Mouse (Mus musculus) left cerebral cortex, postnatal 36 days (tissue): ENCODE results near the gene Arhgap10. TPM values are rescaled to one million over a fixed set of nuclear protein-coding genes. Genes with fewer than 3 reads are reported as not detected.

Experiments used
- DNase-seq, 2 experiments: peaks; one replicate each; pipeline ENCODE4 v3.0.0; 2021 to 2022; ENCODE audit warnings: low spot score in 2 of 2, mixed read lengths in 1 of 2
- intact Hi-C: fragments of 180-260 bp; cut with DNase I; formaldehyde crosslinking; loops from one replicate; pipeline ENCODE4 v1.15.1; 2025
- total RNA-seq, 2 experiments: library from RNA; stranded (reverse); gene quantifications; 2 replicates each; pipeline ENCODE4 v1.2.3; 2021

Arhgap10 gene
- total RNA-seq, 2 experiments from 2014 or later, result 34.5 to 36.9 TPM

GRCm38 (mm10) chr8:77422632-77423252 lies 95.0 kb downstream of the Arhgap10 start:
- intact Hi-C loops, result loop anchor here (5.0 to 10.0 kb wide), 3 partner anchors 95 to 582 kb away; partner anchors contain the start of gene Arhgap10
- no peak for DNase-seq

GRCm38 (mm10) chr8:77421596-77421995 lies 96.2 kb downstream of the Arhgap10 start:
- no peak for DNase-seq
- intact Hi-C loops, result loop anchor here (5.0 to 10.0 kb wide), 3 partner anchors 96 to 583 kb away; partner anchors contain the start of gene Arhgap10

- intact Hi-C loops, result loop anchor here (5.0 to 10.0 kb wide), 3 partner anchors 98 to 585 kb away; partner anchors contain the start of gene Arhgap10
- DNase-seq, result peak; percentile 45 to 68
Measured at GRCm38 (mm10) chr8:77419731-77420130, 98.0 kb downstream of the Arhgap10 start.

GRCm38 (mm10) chr8:77416738-77417137 lies 101.0 kb downstream of the Arhgap10 start:
- intact Hi-C loops, result no loop called here
- no peak for DNase-seq

- no peak for DNase-seq
- intact Hi-C loops, result no loop called here
Measured at GRCm38 (mm10) chr8:77416034-77416433, 101.7 kb downstream of the Arhgap10 start.

- intact Hi-C loops, result no loop called here
- no peak for DNase-seq
Measured at GRCm38 (mm10) chr8:77411262-77411661, 106.5 kb downstream of the Arhgap10 start.

GRCm38 (mm10) chr8:77410394-77410793 lies 107.4 kb downstream of the Arhgap10 start:
- intact Hi-C loops, result no loop called here

GRCm38 (mm10) chr8:77408527-77409215 lies 109.1 kb downstream of the Arhgap10 start:
- intact Hi-C loops, result no loop called here

More at GRCm38 (mm10) chr8:77410394-77410793, 107.4 kb downstream of the Arhgap10 start:
- DNase-seq, result no peak

GRCm38 (mm10) chr8:77406846-77407245 lies 110.9 kb downstream of the Arhgap10 start:
- intact Hi-C loops, result no loop called here
- DNase-seq, result no peak

More at GRCm38 (mm10) chr8:77408527-77409215, 109.1 kb downstream of the Arhgap10 start:
- no peak for DNase-seq

- DNase-seq, result no peak
- intact Hi-C loops, result no loop called here
Measured at GRCm38 (mm10) chr8:77406444-77406843, 111.3 kb downstream of the Arhgap10 start.

GRCm38 (mm10) chr8:77404017-77404416 lies 113.7 kb downstream of the Arhgap10 start:
- intact Hi-C loops, result no loop called here

GRCm38 (mm10) chr8:77401934-77402333 lies 115.8 kb downstream of the Arhgap10 start:
- DNase-seq, result no peak
- intact Hi-C loops, result no loop called here

More at GRCm38 (mm10) chr8:77404017-77404416, 113.7 kb downstream of the Arhgap10 start:
- no peak for DNase-seq

- intact Hi-C loops, result no loop called here
- no peak for DNase-seq
Measured at GRCm38 (mm10) chr8:77401140-77401539, 116.6 kb downstream of the Arhgap10 start.

- no peak for DNase-seq
- intact Hi-C loops, result no loop called here
Measured at GRCm38 (mm10) chr8:77384080-77384479, 133.7 kb downstream of the Arhgap10 start.

- intact Hi-C loops, result no loop called here
Measured at GRCm38 (mm10) chr8:77383671-77384070, 134.1 kb downstream of the Arhgap10 start.

GRCm38 (mm10) chr8:77380844-77381243 lies 136.9 kb downstream of the Arhgap10 start:
- intact Hi-C loops, result no loop called here
- no peak for DNase-seq

More at GRCm38 (mm10) chr8:77383671-77384070, 134.1 kb downstream of the Arhgap10 start:
- DNase-seq, result no peak

GRCm38 (mm10) chr8:77379300-77379699 lies 138.5 kb downstream of the Arhgap10 start:
- DNase-seq, result no peak
- intact Hi-C loops, result no loop called here

GRCm38 (mm10) chr8:77376451-77376853 lies 141.3 kb downstream of the Arhgap10 start:
- intact Hi-C loops, result no loop called here
- peak; percentile 54 to 60 for DNase-seq

- DNase-seq, result no peak
- intact Hi-C loops, result no loop called here
Measured at GRCm38 (mm10) chr8:77375999-77376398, 141.8 kb downstream of the Arhgap10 start.

- no peak for DNase-seq
- intact Hi-C loops, result no loop called here
Measured at GRCm38 (mm10) chr8:77371006-77371405, 146.7 kb downstream of the Arhgap10 start.

- no peak for DNase-seq
- intact Hi-C loops, result no loop called here
Measured at GRCm38 (mm10) chr8:77370308-77370707, 147.4 kb downstream of the Arhgap10 start.
